Mouse (Mus musculus) lung, postnatal 4 days (tissue): ENCODE results near the gene 1700029I15Rik.

Experiments used
- DNase-seq, 2 experiments: peaks; one replicate each; pipeline ENCODE4 v3.0.0; 2021

The 1700029I15Rik gene

DNA sequence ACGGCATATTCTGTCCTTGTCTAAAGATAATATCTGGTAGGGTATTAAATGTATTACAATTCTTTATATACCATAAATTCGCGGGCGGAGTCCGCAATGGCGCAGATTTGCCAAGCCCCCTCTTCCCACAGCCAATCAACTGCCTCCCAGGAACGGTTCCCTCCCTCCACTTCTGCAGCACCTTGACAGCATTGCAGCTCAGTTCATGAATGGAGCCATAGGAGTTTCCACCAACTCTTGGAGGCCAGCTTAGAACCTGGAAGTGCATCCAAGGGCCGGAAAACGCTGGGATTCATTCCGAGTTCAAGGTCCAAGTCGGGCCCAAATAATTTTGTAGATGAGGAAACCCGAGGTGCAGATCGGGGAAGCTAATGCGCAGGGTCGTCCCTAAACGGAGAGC is 7.8 kb upstream of the 1700029I15Rik start, which contains the start of the genes Pex16 and Large2:
Gene Pex16 (plus strand): TSS at position 163 of the 400 bp plus-strand sequence.
Gene Large2 (minus strand): TSS at position 356 of the 400 bp plus-strand sequence.
- DNase-seq, result peak; percentile 49 to 57

DNA sequence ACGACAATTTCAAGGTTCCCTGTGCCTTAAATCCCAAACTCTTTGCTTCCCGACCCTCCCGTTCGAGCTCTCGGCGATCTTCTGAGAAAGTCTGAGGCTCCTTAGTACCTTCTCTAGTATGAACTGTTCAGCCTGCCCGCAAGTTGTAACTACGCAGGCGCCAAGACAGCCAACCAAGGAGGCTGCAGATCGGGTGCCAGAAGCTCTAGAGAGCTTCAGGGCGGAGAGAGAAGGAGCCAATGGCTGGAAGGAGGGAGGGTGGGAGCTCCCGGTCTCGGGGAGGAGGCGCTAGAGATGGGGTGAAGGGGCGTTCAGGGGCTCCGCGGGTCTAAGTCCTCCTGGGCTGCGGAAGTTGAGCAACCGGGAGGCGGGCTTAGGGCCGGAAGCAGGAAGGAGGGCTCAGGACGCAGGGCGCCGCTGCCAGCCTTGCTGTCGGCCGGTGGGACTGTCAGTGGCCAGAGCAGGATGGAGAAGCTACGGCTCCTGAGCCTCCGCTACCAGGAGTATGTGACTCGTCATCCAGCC is 7.2 kb upstream of the 1700029I15Rik start:
- peak; percentile 96 to 99 for DNase-seq

DNA sequence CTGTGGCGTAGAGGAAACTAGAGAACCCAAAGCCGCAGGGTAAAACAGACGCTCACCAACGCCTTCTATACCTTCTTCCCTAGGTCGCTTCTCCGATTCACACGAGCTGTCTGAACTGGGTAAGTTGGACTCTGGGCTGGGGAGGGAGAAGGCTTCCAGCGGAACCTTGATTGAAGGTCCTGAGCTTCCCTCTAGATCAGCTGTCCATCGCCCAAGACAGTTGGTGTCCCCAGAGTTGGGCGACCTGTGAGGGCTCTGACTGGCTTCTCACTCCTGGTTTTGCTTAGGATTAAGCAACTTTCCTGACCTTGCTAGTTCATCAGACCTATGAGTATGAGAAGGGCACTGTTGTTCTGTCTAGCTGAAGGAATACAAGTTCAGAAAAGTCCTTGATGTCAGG is 6.5 kb upstream of the 1700029I15Rik start:
- no peak for DNase-seq

DNA sequence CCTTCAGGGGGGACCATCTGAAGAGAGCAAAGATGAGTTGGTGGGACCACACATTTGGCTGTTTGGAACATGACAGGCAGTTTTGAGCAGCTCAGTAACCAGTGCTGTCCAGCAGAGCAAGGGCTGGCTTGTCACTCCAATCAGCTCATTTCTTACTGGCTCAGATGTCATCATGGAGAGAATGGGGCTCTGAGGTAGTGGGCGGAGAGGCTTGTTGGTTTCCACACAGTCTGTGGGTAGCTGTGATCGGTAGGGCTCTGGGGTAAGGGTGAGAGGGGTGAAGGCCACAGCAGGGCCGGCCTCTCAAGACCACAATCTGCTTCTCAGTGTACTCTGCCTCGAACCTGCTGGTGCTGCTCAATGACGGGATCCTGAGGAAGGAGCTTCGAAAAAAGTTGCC is 6.0 kb upstream of the 1700029I15Rik start:
- peak in 1 of 2 experiments; percentile 27 for DNase-seq

DNA sequence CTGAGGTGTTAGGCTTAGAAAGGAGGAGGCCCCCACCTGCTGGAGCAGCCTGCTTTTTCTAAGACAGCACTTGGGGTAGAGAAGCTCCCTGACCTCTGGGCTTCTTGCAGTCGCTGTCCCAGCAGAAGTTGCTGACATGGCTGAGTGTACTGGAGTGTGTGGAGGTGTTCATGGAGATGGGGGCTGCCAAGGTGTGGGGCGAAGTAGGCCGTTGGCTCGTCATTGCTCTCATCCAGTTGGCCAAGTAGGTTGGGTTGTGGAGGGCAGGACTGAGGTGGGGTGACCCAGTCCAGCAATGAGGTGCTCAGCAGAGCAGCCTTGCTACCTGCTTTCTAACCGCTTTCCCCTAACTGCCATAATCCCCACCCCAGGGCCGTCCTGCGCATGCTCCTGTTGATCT is 5.0 kb upstream of the 1700029I15Rik start:
- no peak for DNase-seq

DNA sequence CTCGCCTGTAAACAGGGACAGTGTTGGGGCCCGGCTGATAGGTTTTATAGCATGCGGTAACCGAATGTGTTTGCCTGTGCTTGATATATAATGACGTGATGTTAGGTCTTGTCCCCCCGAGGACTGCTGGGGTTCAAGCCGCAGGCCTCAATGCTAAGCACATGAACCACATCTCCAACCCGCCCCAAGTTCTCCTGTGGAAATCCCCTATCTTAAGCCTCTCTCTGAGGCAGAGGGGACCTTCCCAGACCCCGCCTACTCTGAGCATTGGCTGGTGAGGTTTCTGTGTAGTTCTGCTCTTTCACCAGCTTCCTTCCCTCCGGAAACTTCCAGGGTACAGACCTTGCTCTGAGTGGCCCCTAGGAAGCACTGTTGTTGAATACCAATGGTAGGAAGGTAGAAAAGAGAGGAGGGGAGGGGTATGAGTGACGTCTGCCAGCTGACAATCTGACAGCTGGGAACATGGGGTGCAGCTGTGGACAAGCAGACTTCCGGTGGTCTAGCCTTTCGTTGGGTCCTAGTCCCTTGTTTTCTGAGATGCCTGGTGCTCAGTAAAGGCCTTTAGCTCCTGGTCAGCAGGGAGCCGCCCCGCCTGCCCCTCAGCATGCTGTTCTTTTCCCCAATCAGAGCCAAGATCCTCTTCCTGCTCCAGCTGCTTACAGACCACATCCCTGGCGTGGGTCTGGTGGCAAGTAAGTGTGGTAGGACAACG is 2.4 kb upstream of the 1700029I15Rik start:
- peak in 1 of 2 experiments; percentile 52 for DNase-seq

DNA sequence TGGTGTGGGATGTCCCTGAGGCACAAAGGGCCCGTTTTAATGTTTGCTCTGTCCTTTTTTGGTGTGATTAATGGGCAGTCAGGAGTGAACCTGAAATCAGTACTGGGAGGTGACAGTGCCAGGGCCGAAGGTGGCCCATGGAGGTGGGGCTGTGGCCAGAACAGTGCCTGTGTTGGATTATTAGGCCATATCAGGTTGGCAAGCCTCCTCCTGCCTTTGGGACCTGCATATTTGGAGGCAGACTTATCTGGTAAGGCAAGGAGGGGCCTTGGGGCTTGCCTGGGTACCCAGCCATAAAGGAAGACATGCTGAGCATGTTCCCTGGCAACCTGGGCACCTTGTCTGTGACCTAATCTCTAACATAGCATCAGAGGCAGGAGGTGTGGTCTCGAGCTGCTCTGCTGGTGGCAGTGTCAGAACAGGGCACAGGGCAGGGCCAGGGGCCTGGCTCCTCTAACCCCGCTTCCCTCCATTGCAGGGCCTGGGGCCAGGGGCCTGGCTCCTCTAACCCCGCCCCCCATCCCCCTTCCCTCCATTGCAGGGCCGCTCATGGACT is 1.8 kb upstream of the 1700029I15Rik start:
- DNase-seq, result no peak

DNA sequence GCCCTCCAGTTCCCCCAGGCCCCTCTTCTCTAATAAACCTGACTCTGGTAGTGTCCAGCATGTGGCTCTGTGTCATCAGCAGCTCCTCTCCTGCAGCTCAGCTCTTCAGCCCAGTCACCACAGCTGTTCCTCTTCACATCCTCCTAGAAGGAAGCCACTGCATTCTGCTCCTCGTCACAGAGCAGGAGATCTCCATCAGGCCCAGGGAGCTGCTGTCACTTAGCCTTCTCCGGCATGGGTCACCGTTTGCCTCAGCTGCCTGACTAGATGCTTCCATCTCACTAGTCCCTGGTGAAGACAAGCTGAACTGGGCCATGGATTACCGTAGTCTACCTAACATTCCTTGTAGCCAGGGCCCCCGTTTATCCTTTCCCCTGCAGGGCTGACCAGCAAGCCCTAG is 1.2 kb upstream of the 1700029I15Rik start:
- peak in 1 of 2 experiments; percentile 54 for DNase-seq

DNA sequence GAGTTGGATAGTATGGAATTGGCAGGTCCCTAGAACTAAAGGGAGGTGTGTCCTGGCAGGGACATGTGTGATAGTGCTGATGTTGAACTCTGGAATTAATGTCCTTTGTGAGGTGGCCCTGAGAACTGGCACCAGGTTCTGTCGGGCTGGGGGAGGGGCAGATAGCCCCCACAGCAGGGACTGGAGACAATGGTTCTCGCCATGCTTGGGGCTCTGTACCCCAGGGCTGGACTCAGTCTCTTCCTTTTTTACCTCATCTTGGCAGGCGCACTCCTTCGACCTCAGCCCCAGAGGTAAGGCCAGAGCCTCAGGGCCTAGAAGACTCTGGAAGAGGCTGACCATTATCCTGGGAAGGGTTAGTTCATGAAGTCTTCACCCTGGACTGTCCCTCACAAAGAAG is 421 bp downstream of the 1700029I15Rik start:
- DNase-seq, result no peak

DNA sequence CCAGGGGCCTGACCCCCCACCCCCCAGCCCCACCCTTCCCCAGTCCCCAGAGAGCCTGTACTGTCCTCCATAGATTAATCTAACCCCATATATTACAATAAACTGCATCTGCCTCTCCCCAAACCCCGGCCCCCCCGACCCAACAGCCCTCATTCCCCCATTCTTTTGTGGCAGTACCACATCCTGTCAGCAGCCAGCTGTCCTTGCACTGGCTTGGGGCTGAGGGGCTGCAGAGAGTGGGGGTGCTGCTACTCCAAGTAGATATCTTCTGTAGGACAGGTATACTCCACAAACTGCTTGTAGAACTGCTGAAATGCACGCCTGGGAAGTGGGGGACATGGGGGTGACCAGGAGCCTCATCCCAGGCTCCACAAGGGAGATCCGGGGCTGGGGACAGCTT is 1.8 kb downstream of the 1700029I15Rik start:
- no peak for DNase-seq

DNA sequence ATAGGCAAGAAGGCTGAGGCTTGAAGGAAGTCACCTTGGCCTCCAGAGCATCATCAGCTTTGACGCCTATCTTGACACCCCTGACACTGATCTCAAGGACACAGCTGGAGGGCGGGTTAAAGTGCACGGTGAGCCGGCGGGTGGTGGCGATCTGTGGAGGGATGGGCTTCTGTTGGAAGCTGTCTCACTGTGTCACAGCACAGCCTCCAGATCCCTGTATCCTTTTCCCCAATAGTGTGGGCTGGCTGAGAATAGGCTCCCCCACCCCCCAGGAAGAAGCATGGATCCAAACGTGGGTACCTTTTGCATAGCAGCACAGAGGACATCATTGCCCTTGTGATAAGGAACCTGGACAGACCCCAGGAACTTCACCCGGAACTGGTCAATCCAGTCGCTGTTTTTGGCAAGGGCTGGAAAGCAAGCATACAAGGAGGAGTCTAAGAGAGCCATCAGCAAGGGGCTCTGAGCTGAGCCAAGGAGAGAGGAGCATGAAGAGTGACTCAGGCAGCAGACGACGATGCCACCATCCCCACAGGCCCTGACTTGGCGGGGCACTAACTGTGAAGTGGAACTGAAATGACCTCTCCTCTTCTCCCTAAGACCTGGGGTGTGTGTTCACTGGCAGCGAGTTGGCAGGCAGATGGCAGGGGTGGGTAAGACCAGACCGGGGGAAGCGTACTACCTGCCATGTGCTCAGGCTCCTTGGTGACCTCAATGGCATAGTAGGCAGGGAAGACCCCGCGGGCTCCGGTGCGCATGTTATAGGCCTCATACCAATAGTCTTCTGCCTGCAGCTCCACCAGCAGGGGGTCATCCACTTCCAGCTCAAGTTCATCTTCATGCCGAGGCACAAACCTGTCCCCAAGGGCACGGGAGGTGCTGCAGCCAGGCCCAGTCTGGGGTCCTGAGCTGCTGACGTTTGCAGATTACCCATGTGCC is 3.0 kb downstream of the 1700029I15Rik start:
- no peak for DNase-seq

DNA sequence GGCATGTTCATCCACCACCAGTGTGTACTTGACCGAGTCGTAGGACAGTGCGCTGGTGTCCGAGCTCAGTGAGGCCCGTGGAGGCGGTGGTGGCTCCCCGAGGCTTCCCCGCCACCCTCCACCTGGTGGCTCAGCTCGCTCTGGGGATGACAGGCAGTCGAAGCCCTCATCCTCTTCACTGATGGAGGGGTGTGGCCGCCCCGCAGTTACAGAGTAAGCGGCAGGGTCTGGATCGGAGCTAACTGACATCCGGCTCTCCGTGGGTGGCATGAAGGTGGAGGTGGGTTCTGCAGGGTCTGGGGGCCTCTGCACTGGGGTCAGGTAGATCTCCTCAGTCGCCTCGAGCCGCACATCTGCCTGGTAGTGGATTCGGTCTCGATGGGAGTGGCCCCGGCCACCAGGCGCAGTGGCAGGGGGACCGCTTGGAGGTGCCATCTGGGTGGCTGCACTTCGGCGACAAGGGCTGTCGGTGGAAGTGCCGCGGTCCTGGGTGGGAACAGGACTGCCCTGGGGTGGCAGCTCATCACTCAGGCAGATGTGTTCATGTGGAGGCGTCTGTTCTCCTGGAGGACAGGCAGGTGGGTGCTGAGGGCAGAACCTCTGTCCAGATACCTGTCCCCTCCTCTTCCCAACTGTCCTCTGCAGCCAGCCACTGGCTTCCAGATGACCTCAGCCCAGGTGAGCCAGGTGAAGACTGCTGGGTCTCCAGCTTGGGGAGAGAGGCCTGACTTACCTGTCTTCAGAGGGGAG is 4.7 kb downstream of the 1700029I15Rik start:
- no peak for DNase-seq

DNA sequence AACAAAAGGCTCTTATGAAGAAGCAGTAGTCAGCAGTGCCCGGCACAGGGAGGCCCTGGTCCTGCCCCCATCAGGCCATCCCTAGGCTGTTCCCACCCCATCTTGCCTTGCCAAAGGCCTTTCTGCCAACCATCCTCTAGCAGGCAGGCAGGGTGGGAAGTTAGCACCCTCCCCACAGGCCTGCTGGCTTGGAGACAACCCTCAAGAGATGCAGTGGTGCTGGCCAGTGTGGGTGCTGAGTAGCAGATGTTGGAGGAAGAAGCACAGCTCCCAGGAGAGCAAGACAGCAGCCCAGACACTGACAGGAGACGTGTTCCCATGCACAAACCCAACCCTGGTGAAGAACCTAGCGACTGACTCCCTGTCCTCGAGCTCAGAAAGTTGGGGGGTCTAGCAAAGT is 5.3 kb downstream of the 1700029I15Rik start:
- DNase-seq, result no peak

DNA sequence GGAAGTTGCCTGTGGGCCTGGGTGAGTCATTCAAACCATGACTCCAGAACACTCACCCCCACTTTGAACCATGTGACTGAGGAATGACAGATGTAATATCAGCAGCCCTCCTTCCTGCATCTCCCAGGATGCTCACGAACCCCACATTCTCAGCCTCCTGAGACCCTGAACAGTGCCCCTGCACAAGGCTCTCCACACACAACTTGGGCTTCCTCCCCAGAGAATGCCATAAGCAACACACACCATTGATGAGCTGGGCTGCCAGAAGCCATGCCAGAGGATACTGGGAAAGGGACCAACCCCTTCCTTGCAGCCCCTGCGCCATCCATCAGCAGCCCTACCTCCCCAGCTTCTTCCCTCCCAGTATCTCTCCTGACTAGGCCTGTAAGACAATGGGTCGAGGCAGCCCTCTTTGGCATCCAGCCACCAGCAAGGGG is 5.8 kb downstream of the 1700029I15Rik start:
- no peak for DNase-seq

DNA sequence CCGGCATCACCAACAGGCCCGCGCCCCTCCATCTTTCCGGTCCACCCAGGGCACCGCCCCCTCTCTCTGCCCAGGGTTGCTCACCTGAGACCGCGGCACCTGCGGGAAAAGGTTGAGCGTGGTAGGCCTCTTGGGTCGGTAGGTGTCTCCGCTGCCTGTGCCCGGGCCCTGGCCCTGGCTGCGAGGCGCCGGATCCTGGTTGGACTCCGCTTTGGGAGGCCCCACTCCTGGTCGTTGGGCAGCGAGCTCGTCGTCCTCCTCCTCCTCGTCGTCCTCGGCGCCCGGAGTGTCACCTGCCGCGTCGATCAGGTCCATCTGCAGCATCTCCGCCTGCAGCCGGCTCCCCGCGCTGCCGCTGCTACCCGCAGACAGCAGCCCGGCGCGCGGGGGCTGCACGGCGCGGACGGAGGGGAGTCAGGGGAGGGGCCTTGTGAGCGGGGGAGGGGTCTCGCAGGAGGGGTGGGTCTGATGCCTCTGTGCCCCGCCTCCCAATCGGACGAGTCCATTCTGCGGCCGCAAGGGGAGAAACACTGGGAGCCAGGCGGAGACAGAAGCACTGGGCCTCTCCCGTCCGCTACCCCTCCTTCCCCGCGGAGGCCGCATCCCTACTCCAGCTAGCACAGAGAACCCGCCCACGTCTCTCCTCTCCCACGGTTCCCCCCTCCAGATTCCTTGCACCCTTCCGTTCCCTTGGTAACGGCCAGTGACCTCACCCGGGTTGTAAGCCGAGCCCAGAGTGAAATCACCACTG is 6.7 kb downstream of the 1700029I15Rik start:
- peak; percentile 85 to 93 for DNase-seq

DNA sequence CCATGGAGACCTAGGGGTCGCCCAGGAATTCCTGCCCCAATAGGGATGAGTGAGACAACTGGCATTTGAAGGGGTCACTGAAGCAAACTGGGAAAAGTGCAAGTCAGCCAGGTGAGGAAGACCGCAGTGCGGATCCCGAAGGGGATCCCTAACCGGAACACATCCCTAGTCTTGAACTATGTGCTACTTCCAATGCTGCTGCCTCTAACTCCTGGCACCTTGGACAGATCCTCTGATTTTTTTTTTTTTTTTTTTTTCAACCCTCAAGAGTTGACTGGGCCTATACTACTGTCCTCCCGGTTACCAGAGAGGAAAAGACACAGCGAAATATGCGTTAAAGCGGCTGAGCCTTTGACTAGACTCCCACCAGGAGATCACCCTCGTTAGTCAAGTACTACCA is 7.3 kb downstream of the 1700029I15Rik start:
- no peak for DNase-seq

DNA sequence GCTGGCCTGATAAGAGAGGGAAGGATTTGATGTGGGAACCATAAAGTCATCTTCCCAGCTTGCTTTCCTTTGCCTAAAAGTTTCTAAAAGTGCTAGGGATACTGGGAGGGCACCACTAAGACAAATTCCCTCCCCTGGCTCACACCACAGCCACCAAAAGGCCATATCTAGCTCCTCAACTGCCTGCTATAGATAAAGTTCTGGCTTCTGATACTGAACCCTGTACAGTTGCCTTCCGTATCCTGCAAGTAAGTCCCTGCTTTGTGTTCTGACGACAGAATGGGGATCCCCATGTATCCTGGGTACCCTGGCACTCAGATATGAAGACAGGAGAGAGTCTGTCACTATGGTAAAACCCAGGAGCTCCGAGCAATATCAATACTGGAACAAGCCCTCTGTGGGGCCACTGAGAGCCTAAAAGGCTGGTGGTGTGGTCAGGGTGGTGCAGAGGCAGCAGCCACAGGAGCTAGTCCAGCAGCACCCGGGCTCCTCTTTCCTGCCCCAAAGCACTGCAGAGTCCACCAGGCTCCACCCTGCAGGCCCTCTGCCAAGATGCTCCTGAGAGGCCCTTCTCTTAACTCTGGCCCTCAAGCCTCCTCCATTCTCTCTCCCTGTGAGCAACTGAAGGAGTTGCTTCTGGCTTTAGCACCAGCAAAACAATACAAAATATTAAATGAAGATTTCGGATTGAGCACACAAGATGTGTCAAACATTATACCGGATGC is 8.0 kb downstream of the 1700029I15Rik start:
- peak; percentile 45 to 56 for DNase-seq

DNA sequence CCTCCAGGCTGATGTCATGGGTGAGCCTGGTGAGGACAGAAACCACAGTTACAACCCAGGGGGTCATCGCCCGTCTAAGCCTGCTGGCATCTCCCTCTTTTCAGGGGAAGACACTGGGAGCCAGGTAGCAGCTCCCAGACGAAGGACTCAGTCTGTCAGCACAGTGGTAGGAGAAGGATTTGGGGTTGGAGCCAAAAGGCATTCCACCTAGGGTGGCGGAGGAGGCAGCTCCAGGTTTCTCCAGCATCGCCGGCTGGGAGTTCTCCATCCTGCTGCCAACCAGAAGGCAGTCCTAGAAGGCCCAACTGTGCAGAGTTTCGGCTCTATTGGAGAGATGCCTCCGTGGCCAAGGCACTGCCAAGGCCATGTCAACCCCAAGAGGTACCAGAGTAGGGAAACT is 8.8 kb downstream of the 1700029I15Rik start:
- no peak for DNase-seq

DNA sequence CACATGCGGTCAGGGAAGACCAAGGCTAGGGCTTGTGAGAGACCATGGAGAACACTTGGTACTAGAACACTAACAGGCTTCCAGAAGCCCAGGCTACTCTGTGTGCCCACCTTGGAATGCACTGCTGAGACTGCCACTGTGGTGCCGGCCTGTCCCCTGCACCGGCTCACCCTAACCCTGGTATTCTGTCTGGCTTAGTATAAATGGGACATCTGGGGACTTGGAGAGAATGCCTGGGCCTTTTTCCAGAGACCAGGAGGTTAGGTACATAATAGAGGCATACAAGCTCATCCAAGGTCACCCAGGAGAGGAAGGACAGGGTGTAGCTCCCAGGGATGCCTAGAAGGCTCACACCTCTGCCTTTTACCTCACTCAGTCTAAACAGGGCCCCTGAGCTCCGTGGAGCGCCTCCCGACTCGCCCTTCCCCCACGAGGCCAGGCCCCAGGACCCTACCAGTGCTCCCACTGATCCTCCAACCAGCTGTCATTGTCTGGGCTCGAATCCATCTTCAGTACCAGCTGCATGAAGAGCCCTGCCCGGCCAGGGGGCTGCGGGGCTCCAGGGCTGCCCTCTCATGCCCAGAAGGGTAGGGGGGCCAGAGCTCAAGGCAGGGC is 9.5 kb downstream of the 1700029I15Rik start:
- peak in 1 of 2 experiments; percentile 27 for DNase-seq
